Mouse (Mus musculus): Measurements from ENCODE around the gene A4gnt.
"Not testable (repeated sequence)": the region's sequence is repeated elsewhere in the genome, so short reads cannot be mapped to it uniquely, and the experiment has no call there.

The A4gnt gene

GRCm38 (mm10) chr9:99612202-99612601, at the start of gene A4gnt:
TSS of gene A4gnt (plus strand) at chr9:99612502.
- no peak for ATAC-seq (ENCODE audit: low TSS enrichment)

GRCm38 (mm10) chr9:99563714-99564113, 48.6 kb upstream of the A4gnt start:
- ATAC-seq (ENCODE audit: low TSS enrichment), result 0 out of 2 replicates have a peak, but pooled peaks have one; percentile 42

- no peak; the same call in none of the 2 replicates for ATAC-seq (ENCODE audit: low TSS enrichment)
Measured at GRCm38 (mm10) chr9:99568023-99568346, 44.3 kb upstream of the A4gnt start.

GRCm38 (mm10) chr9:99568347-99569070, 43.8 kb upstream of the A4gnt start, which contains the start of gene Armc8:
TSS of gene Armc8 (minus strand) at chr9:99568899.
- ATAC-seq (ENCODE audit: low TSS enrichment), result peak; percentile 96

GRCm38 (mm10) chr9:99569071-99569397, 43.3 kb upstream of the A4gnt start:
- no peak; the same call in 1 of the 2 replicates for ATAC-seq (ENCODE audit: low TSS enrichment)

GRCm38 (mm10) chr9:99575677-99576480, 36.4 kb upstream of the A4gnt start, which contains the start of gene Dbr1:
TSS of gene Dbr1 (plus strand) at chr9:99575799.
- ATAC-seq (ENCODE audit: low TSS enrichment), result peak; percentile 99

GRCm38 (mm10) chr9:99580655-99581054, 31.6 kb upstream of the A4gnt start:
- ATAC-seq (ENCODE audit: low TSS enrichment), result peak; percentile 76

- peak; percentile 70; the same call in 1 of the 2 replicates for ATAC-seq (ENCODE audit: low TSS enrichment)
Measured at GRCm38 (mm10) chr9:99587505-99588202, 24.6 kb upstream of the A4gnt start.

- no peak for ATAC-seq (ENCODE audit: low TSS enrichment)
Measured at GRCm38 (mm10) chr9:99591144-99591543, 21.2 kb upstream of the A4gnt start.

GRCm38 (mm10) chr9:99599127-99599526, 13.2 kb upstream of the A4gnt start:
- not testable (repeated sequence) for ATAC-seq (ENCODE audit: low TSS enrichment)

- no peak for ATAC-seq (ENCODE audit: low TSS enrichment)
Measured at GRCm38 (mm10) chr9:99603566-99603965, 8.7 kb upstream of the A4gnt start.

- peak; percentile 95 for ATAC-seq (ENCODE audit: low TSS enrichment)
Measured at GRCm38 (mm10) chr9:99619688-99620087, 7.4 kb downstream of the A4gnt start.

GRCm38 (mm10) chr9:99620196-99620595, 7.9 kb downstream of the A4gnt start:
- ATAC-seq (ENCODE audit: low TSS enrichment), result no peak

GRCm38 (mm10) chr9:99622034-99622433, 9.7 kb downstream of the A4gnt start:
- no peak for ATAC-seq (ENCODE audit: low TSS enrichment)

GRCm38 (mm10) chr9:99622966-99623365, 10.7 kb downstream of the A4gnt start:
- ATAC-seq (ENCODE audit: low TSS enrichment), result no peak

GRCm38 (mm10) chr9:99624117-99624516, 11.8 kb downstream of the A4gnt start:
- no peak for ATAC-seq (ENCODE audit: low TSS enrichment)

GRCm38 (mm10) chr9:99628581-99628980, 16.3 kb downstream of the A4gnt start:
- ATAC-seq (ENCODE audit: low TSS enrichment), result no peak

- ATAC-seq (ENCODE audit: low TSS enrichment), result peak; percentile 85
Measured at GRCm38 (mm10) chr9:99629281-99630011, 17.1 kb downstream of the A4gnt start, which contains the start of gene Dzip1l. TSS of gene Dzip1l (plus strand) at chr9:99629496.

GRCm38 (mm10) chr9:99630071-99630470, 17.8 kb downstream of the A4gnt start:
- peak; percentile 35 for ATAC-seq (ENCODE audit: low TSS enrichment)

GRCm38 (mm10) chr9:99630528-99631125, 18.3 kb downstream of the A4gnt start:
- ATAC-seq (ENCODE audit: low TSS enrichment), result no peak

GRCm38 (mm10) chr9:99631781-99632180, 19.5 kb downstream of the A4gnt start:
- ATAC-seq (ENCODE audit: low TSS enrichment), result no peak
